8 mouse cellular contexts compared by ENCODE assay signal in the genomic region with DNA sequence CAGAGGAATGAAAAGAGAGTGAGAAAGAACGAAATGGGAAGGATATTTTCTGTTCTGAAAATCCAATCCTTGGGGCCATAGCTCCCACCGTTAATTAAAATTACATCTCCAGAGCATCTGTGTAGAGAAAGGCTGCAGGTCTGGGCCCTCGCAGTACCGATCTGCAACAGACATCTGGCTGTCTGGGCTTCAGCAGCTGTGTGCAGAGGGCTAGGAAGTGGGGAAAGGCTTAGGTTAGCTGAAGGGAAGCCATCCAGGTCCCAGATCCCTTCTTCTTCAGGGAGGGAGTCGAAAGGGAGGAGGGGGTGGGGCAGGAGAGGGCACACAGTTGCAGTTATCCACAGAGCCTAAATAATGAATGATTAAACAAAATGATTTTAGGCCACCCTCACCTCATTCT. TPM values are rescaled to one million over a fixed set of nuclear protein-coding genes. Genes with fewer than 3 reads are reported as not detected.
DNase-seq lines count a peak whose midpoint lies in the region; ATAC-seq and TF ChIP-seq lines count a peak whose summit lies in the region.

No protein-coding gene starts in this region.

- H3K9ac ChIP-seq in embryonic facial prominence, embryonic 11.5 days (replicated peaks; ENCODE audit: low read length) = peak overlapping the region; percentile 23
- H3K9ac ChIP-seq in hindbrain, embryonic 14.5 days = peak overlapping the region; percentile 89
- H3K9ac ChIP-seq in midbrain, embryonic 15.5 days = peak overlapping the region; percentile 64

- WGBS in embryonic facial prominence, embryonic 11.5 days = 4% methylated on average over 5 of the region's 5 CpGs
- WGBS in hindbrain, embryonic 14.5 days = 3% methylated on average over 5 of the region's 5 CpGs
- 3% methylated on average over 5 of the region's 5 CpGs for WGBS in midbrain, embryonic 15.5 days

- ATAC-seq in embryonic facial prominence, embryonic 11.5 days (replicated peaks; ENCODE audit: insufficient number of reproducible peaks, low FRiP score, low TSS enrichment, low read depth) = peak; percentile 53; the same call in 1 of the 2 replicates
- ATAC-seq in hindbrain, embryonic 14.5 days (ENCODE audit: low FRiP score) = peak; percentile 59
- peak; percentile 77 for ATAC-seq in midbrain, embryonic 15.5 days (replicated peaks)

- TF ChIP-seq CTCF in layer of hippocampus, adult 2 months (conservative IDR thresholded peaks at IDR 0.05) = no peak

- H3K36me3 ChIP-seq in embryonic facial prominence, embryonic 11.5 days (replicated peaks; ENCODE audit: control insufficient read depth, insufficient read depth, low read depth, low read length) = no peaks in the 10 kb centered on the region
- H3K36me3 ChIP-seq in hindbrain, embryonic 14.5 days (replicated peaks; ENCODE audit: control insufficient read depth, insufficient read depth) = peaks cover 13% of the 10 kb centered on the region
- no peaks in the 10 kb centered on the region for H3K36me3 ChIP-seq in midbrain, embryonic 15.5 days (replicated peaks)

- H3K27me3 ChIP-seq in embryonic facial prominence, embryonic 11.5 days (ENCODE audit: control insufficient read depth, insufficient read depth, low read length) = no peaks in the 10 kb centered on the region
- no peaks in the 10 kb centered on the region for H3K27me3 ChIP-seq in hindbrain, embryonic 14.5 days (ENCODE audit: control insufficient read depth, insufficient read depth, low read length)
- H3K27me3 ChIP-seq in midbrain, embryonic 15.5 days (replicated peaks) = no peaks in the 10 kb centered on the region

- peak overlapping the region; percentile 80 for H3K4me3 ChIP-seq in layer of hippocampus, adult 2 months
- H3K4me3 ChIP-seq in embryonic facial prominence, embryonic 11.5 days (ENCODE audit: low read depth, low read length) = peak overlapping the region; percentile 51
- H3K4me3 ChIP-seq in hindbrain, embryonic 14.5 days (replicated peaks; ENCODE audit: low read length) = peak overlapping the region; percentile 47
- H3K4me3 ChIP-seq in midbrain, embryonic 15.5 days = peak overlapping the region; percentile 49

- no peaks in the 10 kb centered on the region for H3K9me3 ChIP-seq in embryonic facial prominence, embryonic 11.5 days (replicated peaks; ENCODE audit: control insufficient read depth, low read length)
- no peaks in the 10 kb centered on the region for H3K9me3 ChIP-seq in hindbrain, embryonic 14.5 days (ENCODE audit: control insufficient read depth, low read length)
- no peaks in the 10 kb centered on the region for H3K9me3 ChIP-seq in midbrain, embryonic 15.5 days

- no peak for DNase-seq in layer of hippocampus, adult 2 months (ENCODE audit: low spot score in 2 of 2)
- DNase-seq in layer of hippocampus, postnatal 14 days (ENCODE audit: low spot score in 2 of 2) = no peak
- DNase-seq in embryonic facial prominence, embryonic 11.5 days (ENCODE audit: low spot score) = no peak
- peak; percentile 47 for DNase-seq in hindbrain, embryonic 14.5 days (ENCODE audit: low spot score)
- no peak for DNase-seq in gastrocnemius, postnatal 36 days
- no peak for DNase-seq in kidney, postnatal 25 days
- DNase-seq in c-Kit-positive CD71-positive TER-119-positive erythroid progenitor cells, embryonic 14.5 days (ENCODE audit: low spot score) = no peak

- peak overlapping the region; percentile 89 for H3K27ac ChIP-seq in layer of hippocampus, adult 2 months
- H3K27ac ChIP-seq in embryonic facial prominence, embryonic 11.5 days (replicated peaks; ENCODE audit: low read depth, low read length) = no peak overlapping the region
- H3K27ac ChIP-seq in hindbrain, embryonic 14.5 days = peak overlapping the region; percentile 95
- peak overlapping the region; percentile 85 for H3K27ac ChIP-seq in midbrain, embryonic 15.5 days

- intact Hi-C loops in gastrocnemius, postnatal 36 days (cut with DNase I) = no loop called here

- peak overlapping the region; percentile 85 for H3K4me2 ChIP-seq in embryonic facial prominence, embryonic 11.5 days (ENCODE audit: low read depth, low read length)
- H3K4me2 ChIP-seq in hindbrain, embryonic 14.5 days (replicated peaks) = peak overlapping the region; percentile 82
- peak overlapping the region; percentile 97 for H3K4me2 ChIP-seq in midbrain, embryonic 15.5 days

- no peaks in the 10 kb centered on the region for H3K4me1 ChIP-seq in embryonic facial prominence, embryonic 11.5 days (ENCODE audit: control insufficient read depth, insufficient read depth, low read length)
- peaks cover 27% of the 10 kb centered on the region for H3K4me1 ChIP-seq in hindbrain, embryonic 14.5 days (replicated peaks; ENCODE audit: control insufficient read depth, insufficient read depth, low read length)
- peaks cover 30% of the 10 kb centered on the region for H3K4me1 ChIP-seq in midbrain, embryonic 15.5 days

RNA-seq across cellular contexts. Expression of gene Tmem169, which starts 0.4 kb away (rescaled TPM):
- 10 to 100 TPM; 13.6 to 17.1 TPM for total RNA-seq in layer of hippocampus, adult 2 months (2021)
- 10 to 100 TPM; 25.5 to 26.1 TPM for total RNA-seq in layer of hippocampus, postnatal 14 days (2021)
- polyA plus RNA-seq in embryonic facial prominence, embryonic 11.5 days (2014; fragmentation: Nextera tagmentation; extraction: Ambion mirVana) = 7.0 and 7.3 TPM in 2 replicates
- polyA plus RNA-seq in hindbrain, embryonic 14.5 days (2014; fragmentation: Nextera tagmentation; extraction: Ambion mirVana) = 36.8 and 39.8 TPM in 2 replicates
- polyA plus RNA-seq in midbrain, embryonic 15.5 days (2015; fragmentation: Nextera tagmentation; extraction: Ambion mirVana) = 37.8 and 41.1 TPM in 2 replicates
- not detected for total RNA-seq in gastrocnemius, postnatal 36 days (2021)

RNA-seq across cellular contexts. Expression of gene Pecr, which starts 0.4 kb away (rescaled TPM):
- 1 to 10 TPM; 5.4 to 6.7 TPM for total RNA-seq in layer of hippocampus, adult 2 months (2021)
- 1 to 10 TPM; 5.9 to 6.1 TPM for total RNA-seq in layer of hippocampus, postnatal 14 days (2021)
- polyA plus RNA-seq in embryonic facial prominence, embryonic 11.5 days (2014; fragmentation: Nextera tagmentation; extraction: Ambion mirVana) = 23.0 and 23.3 TPM in 2 replicates
- 6.3 and 7.8 TPM in 2 replicates for polyA plus RNA-seq in hindbrain, embryonic 14.5 days (2014; fragmentation: Nextera tagmentation; extraction: Ambion mirVana)
- 5.7 and 5.8 TPM in 2 replicates for polyA plus RNA-seq in midbrain, embryonic 15.5 days (2015; fragmentation: Nextera tagmentation; extraction: Ambion mirVana)
- 10 to 100 TPM; 16.6 to 18.9 TPM for total RNA-seq in gastrocnemius, postnatal 36 days (2021)

RNA-seq across cellular contexts. Expression of gene Xrcc5, which starts 22.7 kb away (rescaled TPM):
- 10 to 100 TPM; 14.2 to 14.8 TPM for total RNA-seq in layer of hippocampus, adult 2 months (2021)
- 10 to 100 TPM; 12.3 to 13.1 TPM for total RNA-seq in layer of hippocampus, postnatal 14 days (2021)
- polyA plus RNA-seq in embryonic facial prominence, embryonic 11.5 days (2014; fragmentation: Nextera tagmentation; extraction: Ambion mirVana) = 77.5 and 77.8 TPM in 2 replicates
- 16.7 and 18.7 TPM in 2 replicates for polyA plus RNA-seq in hindbrain, embryonic 14.5 days (2014; fragmentation: Nextera tagmentation; extraction: Ambion mirVana)
- 15.4 and 16.1 TPM in 2 replicates for polyA plus RNA-seq in midbrain, embryonic 15.5 days (2015; fragmentation: Nextera tagmentation; extraction: Ambion mirVana)
- 10 to 100 TPM; 15.4 to 19.8 TPM for total RNA-seq in gastrocnemius, postnatal 36 days (2021)

Comparison
In these comparisons a context has a peak if more than half of its experiments do, and no peak if none do; other contexts are left out.
1. H3K9ac ChIP-seq: peak in every context shown above with its lines; median percentile 89 in hindbrain, embryonic 14.5 days; 64 in midbrain, embryonic 15.5 days; 23 in embryonic facial prominence, embryonic 11.5 days.
2. RNA of gene Tmem169, which starts 0.4 kb away (total RNA-seq): 25.5 to 26.1 TPM in layer of hippocampus, postnatal 14 days and 13.6 to 17.1 TPM in layer of hippocampus, adult 2 months; not detected in gastrocnemius, postnatal 36 days; every median in the first group is over 10 times any median in the second.
3. Peak in every context shown above with its lines, with median percentiles within 50 percentile points of each other: H3K4me3 ChIP-seq, ATAC-seq and H3K4me2 ChIP-seq.